Mouse (Mus musculus) forebrain, embryonic 12.5 days (tissue): ENCODE results near the gene Chn2. TPM values are rescaled to one million over a fixed set of nuclear protein-coding genes. Genes with fewer than 3 reads are reported as not detected.

ENCODE experiments used
- ATAC-seq: fragments of 200-750 bp; cut with Nextera tagmentation; 2 replicates; pipeline ENCODE4 v1.8.0; 2017; ENCODE audit warnings: moderate TSS enrichment; ENCODE audit not compliant: low FRiP score
- H3K27ac ChIP-seq: fragments of 300-500 bp; sonication (generic); 2 replicates; pipeline ENCODE4 v1.5.1; 2016; ENCODE audit warnings: mild to moderate bottlenecking
- H3K27me3 ChIP-seq: fragments of 300-500 bp; sonication (generic); 2 replicates; pipeline ENCODE4 v1.6.1; 2016; ENCODE audit warnings: mild to moderate bottlenecking
- H3K36me3 ChIP-seq: fragments of 300-500 bp; sonication (generic); replicated peaks from 2 replicates; pipeline ENCODE4 v1.6.1; 2016; ENCODE audit warnings: mild to moderate bottlenecking
- H3K4me1 ChIP-seq: fragments of 300-500 bp; sonication (generic); 2 replicates; pipeline ENCODE4 v1.6.1; 2016
- H3K4me2 ChIP-seq: fragments of 300-500 bp; sonication (generic); 2 replicates; pipeline ENCODE4 v1.6.1; 2016; ENCODE audit warnings: mild to moderate bottlenecking, moderate library complexity
- H3K4me3 ChIP-seq: fragments of 300-500 bp; sonication (generic); replicated peaks from 2 replicates; pipeline ENCODE4 v1.5.1; 2016; ENCODE audit warnings: mild to moderate bottlenecking
- H3K9ac ChIP-seq: fragments of 300-500 bp; sonication (generic); 2 replicates; pipeline ENCODE4 v1.6.1; 2016; ENCODE audit warnings: mild to moderate bottlenecking
- H3K9me3 ChIP-seq: fragments of 300-500 bp; sonication (generic); 2 replicates; pipeline ENCODE4 v1.6.1; 2016
- whole genome bisulfite sequencing: fragments of 180-500 bp; shearing (Covaris S2); methylation state at CpG from one replicate; pipeline ENCODE4 v1.1.7; 2016; 5-methylcytosine and 5-hydroxymethylcytosine counted together
- polyA plus RNA-seq: library from polyadenylated mRNA; unstranded; fragments of >200 nt; fragmentation: Nextera tagmentation; extraction: Ambion mirVana; gene quantifications from 2 replicates; pipeline ENCODE4 v1.2.1, GENCODE M21; 2016

Chn2 gene
- polyA plus RNA-seq, 1 experiment from 2014 or later: 29.8 TPM

GRCm38 (mm10) chr6:54148844-54149526 is 109.6 kb downstream of the Chn2 start:
- Histone ChIP-seq H3K4me2 (no peak overlapping the region), H3K27me3 (no peaks in the 10 kb centered on the region), H3K9ac (no peak overlapping the region), H3K36me3 (no peaks in the 10 kb centered on the region), H3K27ac (no peak overlapping the region), H3K4me3 (no peak overlapping the region), H3K9me3 (no peaks in the 10 kb centered on the region), H3K4me1 (peaks cover 16% of the 10 kb centered on the region)
- 58% methylated on average over 6 of the region's 6 CpGs for WGBS
- ATAC-seq: no peak

DNA sequence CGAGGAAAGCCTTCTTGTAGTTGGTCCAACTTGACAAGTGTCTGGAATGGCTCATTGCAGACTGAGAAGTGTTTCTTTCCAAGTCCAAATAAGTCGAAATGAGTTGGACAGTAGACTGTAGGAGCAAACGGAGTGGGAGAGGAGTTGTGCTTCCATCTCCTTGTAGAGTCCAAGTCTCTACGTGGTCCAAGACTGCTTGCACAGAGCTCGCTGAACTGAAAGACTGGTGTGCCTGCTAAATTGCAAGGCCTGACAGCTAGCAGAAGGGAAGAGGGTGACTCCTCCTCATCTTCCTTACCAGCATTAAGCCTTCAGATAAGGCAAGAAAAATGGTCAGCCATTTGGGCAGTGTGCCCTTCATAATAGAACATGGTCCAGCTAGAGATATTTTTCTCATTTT is 111.5 kb downstream of the Chn2 start:
- Histone ChIP-seq H3K4me2 (no peak overlapping the region), H3K27me3 (no peaks in the 10 kb centered on the region), H3K9me3 (no peaks in the 10 kb centered on the region), H3K36me3 (no peaks in the 10 kb centered on the region), H3K4me1 (peaks cover 20% of the 10 kb centered on the region), H3K9ac (no peak overlapping the region), H3K4me3 (no peak overlapping the region), H3K27ac (no peak overlapping the region)
- ATAC-seq: no peak
- WGBS: 92% methylated on average over 5 of the region's 5 CpGs

- WGBS: 65% methylated on average over 7 of the region's 7 CpGs
- H3K4me3 ChIP-seq: no peak overlapping the region
These were observed 112.3 kb downstream of the Chn2 start for GRCm38 (mm10) chr6:54151443-54152241.

DNA sequence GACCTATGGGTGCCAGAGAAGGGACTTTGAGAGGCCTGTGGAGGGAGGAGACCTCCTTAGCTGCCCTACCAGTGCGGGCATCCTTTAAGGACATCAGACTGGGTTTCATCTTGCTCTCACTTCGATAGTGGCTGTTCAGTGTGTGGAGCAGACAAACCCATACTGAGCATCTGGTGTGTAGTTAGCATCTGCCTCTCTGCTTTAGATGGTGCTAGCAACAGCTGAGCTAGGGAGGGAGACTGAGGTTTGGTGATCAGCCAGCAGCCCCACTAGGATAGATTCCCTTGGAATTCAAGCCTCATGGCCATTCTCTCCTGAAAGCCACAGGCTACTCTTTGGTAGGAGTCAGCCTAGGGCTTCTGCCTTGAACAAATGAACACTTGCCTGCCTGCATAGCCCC is 117.7 kb downstream of the Chn2 start:
- ATAC-seq: no peak
- Histone ChIP-seq H3K4me3 (no peak overlapping the region), H3K4me2 (no peak overlapping the region), H3K27ac (no peak overlapping the region), H3K9ac (no peak overlapping the region), H3K36me3 (no peaks in the 10 kb centered on the region), H3K27me3 (no peaks in the 10 kb centered on the region; the same call in 1 of the 2 replicates), H3K9me3 (no peaks in the 10 kb centered on the region), H3K4me1 (peaks cover 10% of the 10 kb centered on the region)
- 87% methylated on average over 2 of the region's 2 CpGs for WGBS

More at GRCm38 (mm10) chr6:54151443-54152241, 112.3 kb downstream of the Chn2 start:
- Histone ChIP-seq H3K4me2 (no peak overlapping the region), H3K27ac (no peak overlapping the region), H3K27me3 (no peaks in the 10 kb centered on the region), H3K9me3 (no peaks in the 10 kb centered on the region), H3K36me3 (no peaks in the 10 kb centered on the region), H3K9ac (no peak overlapping the region), H3K4me1 (peaks cover 18% of the 10 kb centered on the region)
- ATAC-seq: no peak

- no peak for ATAC-seq
- WGBS: 59% methylated on average over 3 of the region's 3 CpGs
These were observed 119.0 kb downstream of the Chn2 start for GRCm38 (mm10) chr6:54158317-54158716.

GRCm38 (mm10) chr6:54160677-54161076 is 121.3 kb downstream of the Chn2 start:
- 85% methylated on average over 3 of the region's 3 CpGs for WGBS
- ATAC-seq: no peak

More at GRCm38 (mm10) chr6:54158317-54158716, 119.0 kb downstream of the Chn2 start:
- H3K9ac ChIP-seq: no peak overlapping the region
- no peaks in the 10 kb centered on the region; the same call in 1 of the 2 replicates for H3K27me3 ChIP-seq
- H3K4me3 ChIP-seq: no peak overlapping the region
- no peaks in the 10 kb centered on the region for H3K9me3 ChIP-seq
- H3K4me2 ChIP-seq: no peak overlapping the region
- no peak overlapping the region for H3K27ac ChIP-seq
- H3K4me1 ChIP-seq: peaks cover 14% of the 10 kb centered on the region
- H3K36me3 ChIP-seq: no peaks in the 10 kb centered on the region

DNA sequence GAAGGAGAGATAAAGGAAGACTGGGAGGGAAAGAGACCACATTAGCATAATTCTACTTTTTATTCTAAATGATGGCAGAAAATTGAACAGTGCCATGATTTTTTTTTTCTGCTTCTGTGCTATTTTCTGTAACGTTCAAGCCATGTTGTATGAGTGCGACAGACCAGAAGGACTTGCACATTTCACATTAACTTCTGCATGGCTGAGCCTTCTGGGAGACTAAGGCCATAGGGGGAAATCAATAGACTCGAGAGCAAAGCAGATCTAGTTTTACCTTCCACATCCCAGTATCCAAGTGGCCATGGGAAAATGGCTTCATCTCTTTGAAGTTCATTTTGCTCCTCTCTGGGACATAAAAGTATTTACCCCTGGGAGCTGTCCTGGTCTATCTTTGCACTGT is 121.9 kb downstream of the Chn2 start:
- no peak overlapping the region for H3K9ac ChIP-seq
- no peaks in the 10 kb centered on the region for H3K36me3 ChIP-seq
- H3K4me1 ChIP-seq: peaks cover 8% of the 10 kb centered on the region; the same call in 1 of the 2 replicates
- H3K4me3 ChIP-seq: no peak overlapping the region
- 43% methylated on average over 3 of the region's 3 CpGs for WGBS
- no peak for ATAC-seq
- no peak overlapping the region for H3K27ac ChIP-seq
- no peak overlapping the region for H3K4me2 ChIP-seq
- H3K9me3 ChIP-seq: no peaks in the 10 kb centered on the region
- no peaks in the 10 kb centered on the region; the same call in 1 of the 2 replicates for H3K27me3 ChIP-seq

More at GRCm38 (mm10) chr6:54160677-54161076, 121.3 kb downstream of the Chn2 start:
- H3K4me3 ChIP-seq: no peak overlapping the region
- peaks cover 8% of the 10 kb centered on the region; the same call in 1 of the 2 replicates for H3K4me1 ChIP-seq
- no peaks in the 10 kb centered on the region; the same call in 1 of the 2 replicates for H3K27me3 ChIP-seq
- H3K4me2 ChIP-seq: no peak overlapping the region
- H3K9me3 ChIP-seq: no peaks in the 10 kb centered on the region
- no peaks in the 10 kb centered on the region for H3K36me3 ChIP-seq
- H3K27ac ChIP-seq: no peak overlapping the region
- H3K9ac ChIP-seq: no peak overlapping the region

DNA sequence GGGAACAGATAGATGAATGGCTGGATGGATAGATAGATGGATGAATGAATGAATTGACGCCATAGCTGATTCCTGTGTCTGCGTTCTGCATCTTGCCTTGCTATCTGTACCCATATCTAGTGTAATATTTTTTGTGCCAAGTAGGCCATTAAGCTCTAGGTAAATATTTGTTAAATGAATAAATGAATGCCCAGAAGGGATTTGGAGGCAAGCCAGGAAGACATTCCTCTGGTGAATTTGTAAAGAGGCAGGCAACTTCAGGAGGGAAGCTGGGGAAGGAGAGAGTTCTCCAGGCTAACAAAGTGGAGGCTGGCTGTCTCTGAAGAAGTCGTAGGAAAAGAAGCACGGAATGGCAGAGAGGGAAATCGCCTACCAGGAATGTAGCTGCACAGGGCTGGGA is 123.0 kb downstream of the Chn2 start:
- no peak for ATAC-seq
- 82% methylated on average over 5 of the region's 5 CpGs for WGBS

GRCm38 (mm10) chr6:54162786-54163185 is 123.4 kb downstream of the Chn2 start:
- ATAC-seq: no peak

More for the DNA sequence above, 123.0 kb downstream of the Chn2 start:
- no peak overlapping the region for H3K4me2 ChIP-seq
- no peaks in the 10 kb centered on the region; the same call in 1 of the 2 replicates for H3K27me3 ChIP-seq
- no peak overlapping the region for H3K9ac ChIP-seq
- H3K4me1 ChIP-seq: peaks cover 13% of the 10 kb centered on the region; the same call in 1 of the 2 replicates
- no peaks in the 10 kb centered on the region for H3K9me3 ChIP-seq
- H3K4me3 ChIP-seq: no peak overlapping the region
- no peaks in the 10 kb centered on the region for H3K36me3 ChIP-seq
- H3K27ac ChIP-seq: no peak overlapping the region

DNA sequence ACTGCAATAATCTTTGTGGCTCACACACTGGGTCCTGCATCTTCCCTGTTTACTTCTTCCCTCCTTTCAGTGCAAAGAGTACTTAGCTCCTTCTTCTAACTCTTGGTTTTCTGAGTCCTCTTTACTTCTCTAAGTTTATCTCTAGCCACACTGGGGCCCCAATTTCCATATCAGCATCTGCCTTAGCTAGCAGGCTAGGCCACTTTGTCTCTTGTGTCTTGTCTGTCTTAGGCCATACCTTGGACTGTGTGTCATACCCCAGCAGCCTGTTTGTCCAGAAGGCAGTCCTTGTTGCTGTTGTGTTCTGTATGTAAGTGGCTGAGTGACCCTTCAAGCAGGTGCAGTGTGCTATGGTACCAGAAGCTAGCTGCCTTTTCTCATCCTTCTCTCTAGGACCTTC is 124.3 kb downstream of the Chn2 start:
- ATAC-seq: no peak
- Histone ChIP-seq H3K36me3 (no peaks in the 10 kb centered on the region), H3K27me3 (no peaks in the 10 kb centered on the region), H3K4me3 (no peak overlapping the region), H3K9me3 (no peaks in the 10 kb centered on the region), H3K9ac (no peak overlapping the region), H3K27ac (no peak overlapping the region), H3K4me2 (no peak overlapping the region), H3K4me1 (peaks cover 13% of the 10 kb centered on the region; the same call in 1 of the 2 replicates)

More at GRCm38 (mm10) chr6:54162786-54163185, 123.4 kb downstream of the Chn2 start:
- 83% methylated on average over 9 of the region's 9 CpGs for WGBS
- no peaks in the 10 kb centered on the region for H3K36me3 ChIP-seq
- H3K4me1 ChIP-seq: peaks cover 13% of the 10 kb centered on the region; the same call in 1 of the 2 replicates
- no peaks in the 10 kb centered on the region for H3K27me3 ChIP-seq
- no peak overlapping the region for H3K27ac ChIP-seq
- no peak overlapping the region for H3K9ac ChIP-seq
- no peak overlapping the region for H3K4me3 ChIP-seq
- H3K4me2 ChIP-seq: no peak overlapping the region
- H3K9me3 ChIP-seq: no peaks in the 10 kb centered on the region

GRCm38 (mm10) chr6:54164777-54165176 is 125.4 kb downstream of the Chn2 start:
- ATAC-seq: no peak
- 44% methylated on average over 4 of the region's 4 CpGs for WGBS
- H3K9ac ChIP-seq: no peak overlapping the region
- H3K4me1 ChIP-seq: peaks cover 13% of the 10 kb centered on the region; the same call in 1 of the 2 replicates
- no peak overlapping the region for H3K27ac ChIP-seq
- no peaks in the 10 kb centered on the region for H3K36me3 ChIP-seq
- H3K4me3 ChIP-seq: no peak overlapping the region
- H3K4me2 ChIP-seq: no peak overlapping the region
- no peaks in the 10 kb centered on the region for H3K27me3 ChIP-seq
- H3K9me3 ChIP-seq: no peaks in the 10 kb centered on the region

- no peak overlapping the region for H3K4me3 ChIP-seq
- no peaks in the 10 kb centered on the region for H3K9me3 ChIP-seq
- H3K36me3 ChIP-seq: no peaks in the 10 kb centered on the region
- 89% methylated on average over 7 of the region's 7 CpGs for WGBS
- no peaks in the 10 kb centered on the region for H3K27me3 ChIP-seq
- H3K4me1 ChIP-seq: peaks cover 15% of the 10 kb centered on the region
- no peak for ATAC-seq
- no peak overlapping the region for H3K27ac ChIP-seq
- H3K4me2 ChIP-seq: no peak overlapping the region
- H3K9ac ChIP-seq: no peak overlapping the region
These were observed 125.9 kb downstream of the Chn2 start for GRCm38 (mm10) chr6:54165246-54165645.
